Mouse (Mus musculus) spleen, adult 2 months (tissue): ENCODE measurements around the gene AC129217.1.

Experiments
- CTCF ChIP-seq: fragments of 200-500 bp; IDR thresholded peaks from 2 replicates; pipeline ENCODE4 v1.5.1; 2011; ENCODE audit warnings: mild to moderate bottlenecking, inconsistent platforms; ENCODE audit not compliant: insufficient read depth, insufficient read length, insufficient replicate concordance; ENCODE audit errors: extremely low read depth
- POLR2A ChIP-seq: fragments of 200-500 bp; IDR thresholded peaks from 2 replicates; pipeline ENCODE4 v1.6.1; 2011; ENCODE audit warnings: low read depth, low read length, inconsistent platforms

DNA sequence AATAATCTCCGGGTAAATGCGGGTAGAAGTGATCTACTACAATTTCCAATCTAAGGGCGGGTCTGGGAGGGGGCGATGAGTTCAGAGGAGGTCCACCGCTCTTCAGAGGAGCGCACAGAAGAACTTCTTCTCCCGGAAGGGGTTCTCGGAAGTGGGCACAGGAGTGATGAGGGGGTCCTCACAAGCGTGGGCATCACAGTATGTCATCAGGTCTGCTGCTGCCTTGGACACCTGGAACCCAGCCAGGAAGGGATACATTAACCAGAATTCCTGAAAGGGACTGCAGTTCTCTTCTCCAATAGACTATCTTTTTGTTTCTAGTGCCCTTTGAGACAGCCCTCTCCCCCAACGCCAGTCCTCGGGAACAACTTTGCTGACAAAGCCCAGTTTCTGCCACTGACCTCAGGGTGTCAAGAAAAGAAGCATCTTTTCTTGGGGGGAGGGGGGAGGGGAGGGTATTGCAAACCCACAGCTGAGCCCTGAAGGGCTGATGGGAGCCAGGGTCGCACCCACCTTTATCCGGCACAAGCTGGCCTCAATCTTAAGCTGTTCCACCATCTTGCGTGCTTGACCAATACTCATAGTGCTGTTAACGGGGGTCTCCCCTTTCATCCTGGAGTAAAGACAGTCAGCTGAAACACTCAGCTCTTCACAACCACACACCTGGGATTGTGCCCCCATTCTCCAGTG lies 8.6 kb downstream of the AC129217.1 start:
- no peak for TF ChIP-seq CTCF
- TF ChIP-seq POLR2A = no peak
